Mouse (Mus musculus) stomach, postnatal 0 days (tissue): ENCODE results near the gene Macrod1.

Source experiments
- CTCF ChIP-seq: IDR thresholded peaks from 2 replicates; pipeline ENCODE4 v1.5.1; 2016; ENCODE audit warnings: antibody characterized with exemption, low read depth, mild to moderate bottlenecking, moderate library complexity
- EP300 ChIP-seq: optimal IDR thresholded peaks from 2 replicates; pipeline ENCODE3; 2016; ENCODE audit warnings: antibody characterized with exemption

GRCm38 (mm10) chr19:7126933-7127332, 70.3 kb downstream of the Macrod1 start:
- TF ChIP-seq CTCF (no peak), EP300 (no peak)
